Mouse (Mus musculus) T-helper 17 cell (primary cell): ENCODE data around the gene Abca13.
"Not testable (repeated sequence)": the region's sequence is repeated elsewhere in the genome, so short reads cannot be mapped to it uniquely, and the experiment has no call there.

Experiments used
- in situ Hi-C, 2 experiments: fragments of 300-600 bp; cut with MboI, MseI; formaldehyde crosslinking; loops; 1 replicate in 1 of 2; 2 replicates in 1 of 2; pipeline ENCODE4 v1.15.1; 2025; ENCODE audit warnings: high pct_unique_total_duplicates in 2 of 2

The Abca13 gene

DNA sequence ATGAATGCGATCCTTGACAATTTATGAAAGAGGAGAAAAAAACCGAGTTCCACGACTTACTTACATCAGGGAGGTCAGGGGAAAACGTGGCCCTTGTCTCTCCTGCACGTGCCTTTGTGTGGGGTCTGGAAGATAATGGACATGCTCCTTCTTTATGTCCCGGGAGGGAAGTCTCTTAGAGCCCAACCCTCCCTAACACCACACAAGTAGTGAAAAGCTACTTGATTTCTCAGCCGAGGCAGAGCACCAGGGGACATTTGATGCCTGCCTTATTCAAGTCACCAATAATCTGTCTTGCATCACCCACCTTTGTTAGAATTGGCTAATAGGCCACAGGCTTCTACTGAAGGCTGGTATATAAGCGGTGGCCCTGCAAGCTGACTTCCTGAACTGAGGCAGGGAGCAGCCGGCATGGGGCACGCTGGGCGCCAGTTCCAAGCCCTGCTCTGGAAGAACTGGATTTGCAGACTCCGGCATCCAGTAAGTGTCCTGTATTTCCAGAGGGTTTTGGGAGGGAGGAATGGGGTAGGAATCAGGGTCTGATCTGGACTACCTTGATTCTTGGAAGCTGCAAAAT is at the start of gene Abca13:
Abca13 (plus strand) TSS at position 388 of the 577 bp plus-strand sequence.
- in situ Hi-C loops: no loop called here

GRCm38 (mm10) chr11:9145113-9145512 is 46.6 kb upstream of the Abca13 start:
- in situ Hi-C loops: no loop called here

GRCm38 (mm10) chr11:9146115-9146514 is 45.6 kb upstream of the Abca13 start:
- in situ Hi-C loops: no loop called here

- in situ Hi-C loops: no loop called here
Measured at GRCm38 (mm10) chr11:9146683-9147082, 45.1 kb upstream of the Abca13 start.

- in situ Hi-C loops: no loop called here
Measured at GRCm38 (mm10) chr11:9148206-9148605, 43.5 kb upstream of the Abca13 start.

- in situ Hi-C loops: not testable (repeated sequence)
Measured at GRCm38 (mm10) chr11:9150403-9150802, 41.3 kb upstream of the Abca13 start.

- in situ Hi-C loops: no loop called here
Measured at GRCm38 (mm10) chr11:9159953-9160352, 31.8 kb upstream of the Abca13 start.

DNA sequence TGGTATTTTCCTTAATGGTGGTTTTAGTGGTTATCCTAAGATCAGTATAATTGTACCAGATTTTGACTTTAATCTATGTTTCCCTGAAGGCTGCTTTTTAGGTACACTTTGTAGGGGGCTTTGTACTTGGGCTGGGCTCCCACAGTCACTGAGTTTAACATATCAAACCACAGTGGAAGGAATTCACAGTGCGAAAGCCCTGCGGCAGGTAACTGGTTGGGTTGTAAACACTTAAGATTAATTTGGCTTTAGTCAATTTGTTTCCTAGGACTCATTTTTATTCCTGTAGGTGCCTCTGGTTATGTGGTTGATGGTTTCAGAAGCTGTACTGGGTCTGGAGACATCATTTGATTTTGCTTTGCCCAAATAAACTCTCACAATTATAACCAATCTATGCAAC is 24.4 kb upstream of the Abca13 start:
- in situ Hi-C loops: no loop called here

- in situ Hi-C loops: no loop called here
Measured at GRCm38 (mm10) chr11:9181477-9181876, 10.3 kb upstream of the Abca13 start.

GRCm38 (mm10) chr11:9189471-9189870 is 2.3 kb upstream of the Abca13 start:
- in situ Hi-C loops: not testable (repeated sequence)

DNA sequence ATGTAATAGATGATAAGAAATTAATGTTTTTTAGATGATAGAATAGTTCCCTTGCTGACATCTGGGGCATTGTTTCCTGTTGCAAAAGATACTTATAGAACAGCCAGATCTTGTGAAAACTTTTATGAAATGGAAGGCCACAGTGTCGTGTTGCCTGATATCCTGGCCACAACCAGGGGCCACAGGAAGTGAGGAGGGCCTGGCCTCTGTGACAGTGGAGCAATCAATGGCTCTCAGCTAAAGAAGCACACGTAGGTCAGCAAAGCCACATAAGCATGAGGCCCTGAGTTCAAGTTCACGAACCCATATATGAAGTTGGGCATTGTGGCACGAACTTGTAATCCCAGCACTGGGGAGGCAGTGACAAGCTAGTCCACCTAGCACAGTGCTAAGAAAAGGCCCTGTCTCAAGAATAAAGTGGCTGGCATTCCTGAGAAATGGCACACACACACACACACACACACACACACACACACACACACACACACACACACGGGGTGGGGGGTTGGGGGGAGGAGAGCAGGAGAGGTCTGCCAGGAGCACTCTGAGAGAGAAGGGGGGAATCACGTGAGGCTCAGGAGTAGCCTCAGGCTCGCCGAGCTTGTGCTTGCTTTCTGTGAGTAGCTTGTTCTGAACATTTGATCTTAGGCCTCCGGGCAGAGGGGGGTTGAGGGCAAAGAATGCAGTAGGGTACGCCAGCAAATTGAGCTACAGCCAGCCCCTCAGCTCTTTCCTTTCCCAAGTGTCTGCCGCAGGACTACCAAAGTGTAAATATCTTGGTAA is 779 bp upstream of the Abca13 start:
- in situ Hi-C loops: no loop called here

DNA sequence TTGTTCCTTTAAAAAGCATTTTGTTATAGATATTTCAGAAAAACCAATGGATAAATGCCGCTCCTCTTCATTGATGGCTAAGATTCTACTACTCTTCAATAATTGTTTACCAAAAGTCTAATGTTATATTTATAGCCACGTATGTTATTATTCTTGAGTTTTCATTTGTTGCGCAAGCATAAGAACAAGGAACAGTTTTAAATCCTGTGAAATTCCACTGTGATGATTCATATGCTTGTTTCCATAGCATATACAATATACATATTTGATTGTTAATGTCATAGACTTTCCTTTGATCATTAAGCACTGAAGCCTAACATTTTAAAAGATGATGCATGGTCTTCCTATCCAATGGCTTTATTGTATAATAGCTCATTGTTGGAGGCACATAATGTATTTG is 3.1 kb downstream of the Abca13 start:
- in situ Hi-C loops: no loop called here

- in situ Hi-C loops: no loop called here
Measured at GRCm38 (mm10) chr11:9199868-9200267, 8.1 kb downstream of the Abca13 start.

GRCm38 (mm10) chr11:9210707-9211106 is 19.0 kb downstream of the Abca13 start:
- in situ Hi-C loops: no loop called here

GRCm38 (mm10) chr11:9213580-9213979 is 21.8 kb downstream of the Abca13 start:
- in situ Hi-C loops: no loop called here

DNA sequence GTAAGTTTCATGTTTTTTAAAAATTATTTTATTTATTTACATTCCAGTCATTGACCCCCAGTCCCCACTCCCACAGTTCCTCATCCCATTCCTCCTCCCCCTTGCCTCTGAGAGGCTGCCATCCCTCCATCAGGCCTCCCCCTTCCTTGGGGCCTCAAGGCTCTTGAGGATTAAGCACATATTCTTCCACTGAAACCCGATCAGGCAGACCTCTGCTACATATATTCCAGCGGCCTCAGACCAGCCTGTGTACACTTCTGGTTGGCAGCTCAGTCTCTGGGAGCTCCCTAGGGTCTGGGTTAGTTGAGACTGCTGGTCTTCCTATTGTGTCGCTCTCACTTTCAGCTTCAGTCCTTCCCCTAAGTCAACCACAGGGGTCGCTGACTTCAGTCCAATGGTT is 24.5 kb downstream of the Abca13 start:
- in situ Hi-C loops: no loop called here

DNA sequence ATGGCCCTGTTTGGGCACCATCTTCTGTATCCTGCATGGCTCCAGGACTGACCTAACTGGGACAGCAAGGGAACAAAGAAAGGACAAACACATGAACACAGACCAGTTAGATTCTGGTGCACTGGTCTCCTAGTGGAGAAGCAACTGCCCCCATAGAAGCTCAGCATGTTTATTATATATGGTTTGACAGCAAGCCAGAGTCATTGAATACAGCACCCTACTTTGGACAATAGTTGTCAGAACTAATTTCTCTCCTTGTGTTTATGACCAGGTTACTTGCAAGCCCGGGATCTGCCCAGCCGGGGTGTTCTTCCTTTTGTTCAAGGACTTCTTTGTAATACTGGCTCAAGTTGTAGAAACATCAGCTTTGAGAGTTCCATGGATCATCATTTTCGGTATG is 28.8 kb downstream of the Abca13 start:
- in situ Hi-C loops: no loop called here

GRCm38 (mm10) chr11:9221646-9222045 is 29.9 kb downstream of the Abca13 start:
- in situ Hi-C loops: no loop called here

GRCm38 (mm10) chr11:9226399-9226798 is 34.7 kb downstream of the Abca13 start:
- in situ Hi-C loops: no loop called here

- in situ Hi-C loops: loop anchor here in 1 of 2 experiments (10.0 kb wide), 1 partner anchor 1655 kb away; no protein-coding TSS in a partner anchor
Measured at GRCm38 (mm10) chr11:9249627-9250026, 57.9 kb downstream of the Abca13 start.

GRCm38 (mm10) chr11:9263072-9263471 is 71.3 kb downstream of the Abca13 start:
- in situ Hi-C loops: not testable (repeated sequence)

DNA sequence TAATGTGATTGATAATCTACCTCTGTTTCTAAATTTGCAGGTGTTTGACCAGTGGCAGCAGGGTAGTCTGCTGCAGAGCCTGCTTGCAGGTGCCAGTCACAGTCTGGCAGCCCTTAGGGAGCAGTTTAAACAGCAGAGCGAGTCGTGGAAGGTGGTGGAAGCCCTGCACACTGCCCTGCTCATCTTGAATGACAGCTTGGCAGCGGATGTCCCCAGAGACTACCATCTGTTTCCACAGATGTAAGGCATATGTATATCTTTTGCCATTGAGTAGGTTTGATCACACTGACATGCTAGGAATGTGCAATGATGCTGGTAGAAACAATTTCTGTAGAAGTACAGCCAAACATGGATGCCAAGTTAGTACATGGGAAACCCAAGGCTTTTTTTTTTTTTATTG is 77.3 kb downstream of the Abca13 start:
- in situ Hi-C loops: no loop called here

DNA sequence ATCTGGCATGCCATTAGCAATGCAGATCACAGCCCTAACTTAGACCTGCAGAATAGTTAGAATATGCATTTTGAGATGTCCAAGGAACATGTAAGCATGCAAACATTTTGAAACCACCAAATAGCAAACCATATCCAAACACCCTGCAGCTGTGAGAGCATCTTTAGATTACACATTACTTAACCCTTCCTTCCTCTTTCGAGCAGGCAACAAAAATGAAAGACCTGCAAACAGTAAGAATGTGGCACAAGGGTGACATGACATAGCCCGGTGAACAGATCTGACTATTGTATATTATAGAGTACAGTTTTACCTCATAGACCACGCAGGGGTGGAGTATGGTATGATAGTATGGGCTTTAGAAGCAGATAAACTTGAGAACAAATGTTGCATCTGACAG is 93.5 kb downstream of the Abca13 start:
- in situ Hi-C loops: no loop called here
